Mouse (Mus musculus) inflammation-experienced regulatory T-cells (primary cell): ENCODE data around the gene Cyp24a1. TPM values are rescaled to one million over a fixed set of nuclear protein-coding genes. Genes with fewer than 3 reads are reported as not detected.

ENCODE experiments used
- polyA plus RNA-seq, 2 experiments: library from polyadenylated mRNA; unstranded; fragments of 100-300 nt; shearing (Covaris generic); gene quantifications; one replicate each; pipeline ENCODE4 v1.2.1; 2017

Gene Cyp24a1
- under 1 TPM; 0.07 to 0.61 TPM for polyA plus RNA-seq

DNA sequence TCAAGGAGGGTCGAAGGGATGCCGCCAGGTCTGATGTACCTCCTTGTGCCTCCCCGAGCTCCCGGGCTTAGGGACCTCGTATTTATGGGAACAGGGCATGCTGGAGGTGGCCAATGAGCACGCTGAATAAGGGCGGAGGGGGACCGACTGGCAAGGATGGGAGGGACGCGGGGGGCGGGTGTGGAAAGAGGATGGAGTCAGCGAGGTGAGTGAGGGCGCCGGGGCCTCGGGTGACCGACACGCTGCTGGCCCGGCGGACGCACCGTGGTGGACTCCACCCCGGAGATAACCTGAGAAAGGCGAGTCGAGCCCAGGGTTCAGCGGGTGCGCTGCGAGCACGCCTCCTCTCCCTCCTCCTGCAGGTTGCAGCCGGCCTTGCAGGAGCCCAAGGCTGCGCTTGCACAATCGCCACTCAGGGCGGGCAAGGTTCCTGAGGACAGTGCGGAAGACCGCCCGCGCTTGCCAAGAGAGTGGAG lies at the start of gene Cyp24a1:
Cyp24a1 (minus strand) TSS at position 55 of the 476 bp plus-strand sequence.

GRCm38 (mm10) chr2:170496154-170496930 lies 603 bp downstream of the Cyp24a1 start, which contains the start of gene Pfdn4:
TSS of gene Pfdn4 (plus strand) at chr2:170496428.

Other genes with a start within 250 kb of the Cyp24a1 start
- 1 to 10 TPM; 4.5 to 5.1 TPM for gene Bcas1, start 69.3 kb downstream of the Cyp24a1 start, polyA plus RNA-seq
- gene Pfdn4, start 717 bp downstream of the Cyp24a1 start, polyA plus RNA-seq, result 10 to 100 TPM; 35.9 to 37.1 TPM
- not detected for gene 4930470P17Rik, start 104.9 kb upstream of the Cyp24a1 start, polyA plus RNA-seq
- under 1 TPM in 1 of 2 experiments, not detected in 1; 0.26 TPM for gene Dok5, start 234.7 kb upstream of the Cyp24a1 start, polyA plus RNA-seq